Mouse (Mus musculus) liver, embryonic 14.5 days (tissue): ENCODE data around the gene Ppm1m.

Source experiments
- CTCF ChIP-seq: IDR thresholded peaks from 2 replicates; pipeline ENCODE4 v1.5.1; 2016; ENCODE audit warnings: antibody characterized with exemption, low read depth, control low read depth
- EP300 ChIP-seq: IDR thresholded peaks from 2 replicates; pipeline ENCODE4 v1.6.1; 2016; ENCODE audit warnings: antibody characterized with exemption, low read depth

DNA sequence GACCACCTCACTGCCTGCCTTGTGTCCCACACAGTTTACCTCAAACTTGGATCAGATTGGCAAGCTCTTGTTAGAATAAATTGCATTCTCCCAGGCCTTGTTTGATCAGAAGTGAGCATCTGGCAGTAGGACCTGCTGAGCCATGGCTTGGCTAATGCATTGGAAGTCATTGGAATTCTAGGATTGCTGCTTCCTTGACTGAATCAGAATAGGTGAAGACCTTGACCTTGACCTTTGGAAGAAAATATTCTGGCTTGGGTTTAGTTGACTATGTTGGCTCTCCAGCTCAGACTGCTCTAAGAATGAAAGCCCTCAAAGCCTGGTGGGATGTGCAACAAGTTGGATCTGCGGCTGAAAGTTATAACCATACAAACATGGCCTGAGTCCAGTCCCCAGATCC, 8.2 kb downstream of the Ppm1m start:
- TF ChIP-seq CTCF (no peak), EP300 (no peak)
